Mouse (Mus musculus): Measurements from ENCODE around the gene Bcl2l11.

DNA sequence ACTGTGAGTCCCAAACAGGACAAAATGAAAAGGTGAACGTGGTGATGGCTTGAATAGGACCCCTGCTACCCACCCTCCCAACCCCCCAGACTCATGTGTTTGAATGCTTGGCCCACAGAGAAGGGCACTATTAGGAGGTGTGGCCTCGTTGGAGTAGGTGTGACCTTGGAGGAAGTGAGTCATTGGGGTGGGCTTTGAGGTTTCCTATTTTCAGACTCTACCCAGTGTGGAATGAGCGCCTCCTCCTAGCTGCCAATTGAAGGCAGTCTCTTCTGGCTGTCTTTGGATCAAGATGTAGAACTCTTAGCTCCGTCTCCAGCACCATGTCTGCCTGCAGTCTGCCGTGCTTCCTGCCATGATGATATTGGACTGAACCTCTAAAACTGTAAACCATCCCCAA, 64.4 kb downstream of the Bcl2l11 start:
- TF ChIP-seq POLR2A (IDR thresholded peaks at IDR 0.05; ENCODE audit: extremely low read depth, insufficient read depth, low read length) (no peak), CTCF (IDR thresholded peaks at IDR 0.05; ENCODE audit: extremely low read depth, insufficient read depth, low read length) (no peak)

All from cortical plate, adult 2 months (tissue).